Mouse (Mus musculus) lung, embryonic 15.5 days (tissue): ENCODE results near the gene Plcl2. TPM values are rescaled to one million over a fixed set of nuclear protein-coding genes. Genes with fewer than 3 reads are reported as not detected.

ENCODE experiments used
- ATAC-seq: fragments of 200-750 bp; cut with Nextera tagmentation; 2 replicates; pipeline ENCODE4 v1.8.0; 2017; ENCODE audit warnings: moderate number of reproducible peaks, borderline replicate concordance; ENCODE audit not compliant: low FRiP score, low TSS enrichment; ENCODE audit errors: extremely low read depth
- H3K27ac ChIP-seq: fragments of 300-500 bp; sonication (generic); 2 replicates; pipeline ENCODE4 v1.5.1; 2015; ENCODE audit warnings: moderate library complexity, mild to moderate bottlenecking, inconsistent platforms
- H3K27me3 ChIP-seq: fragments of 300-500 bp; sonication (generic); 2 replicates; pipeline ENCODE4 v1.6.1; 2015; ENCODE audit warnings: inconsistent platforms
- H3K36me3 ChIP-seq: fragments of 300-500 bp; sonication (generic); 2 replicates; pipeline ENCODE4 v1.6.1; 2015; ENCODE audit warnings: inconsistent platforms
- H3K4me1 ChIP-seq: fragments of 300-500 bp; sonication (generic); 2 replicates; pipeline ENCODE4 v1.6.1; 2015; ENCODE audit warnings: inconsistent platforms
- H3K4me2 ChIP-seq: fragments of 300-500 bp; sonication (generic); 2 replicates; pipeline ENCODE4 v1.6.1; 2015; ENCODE audit warnings: inconsistent platforms, mild to moderate bottlenecking, moderate library complexity
- H3K4me3 ChIP-seq: fragments of 300-500 bp; sonication (generic); 2 replicates; pipeline ENCODE4 v1.5.1; 2015; ENCODE audit warnings: mild to moderate bottlenecking, inconsistent platforms
- H3K9ac ChIP-seq: fragments of 300-500 bp; sonication (generic); 2 replicates; pipeline ENCODE4 v1.6.1; 2015; ENCODE audit warnings: inconsistent platforms
- H3K9me3 ChIP-seq: fragments of 300-500 bp; sonication (generic); 2 replicates; pipeline ENCODE4 v1.6.1; 2016; ENCODE audit warnings: inconsistent platforms
- WGBS: fragments of 180-500 bp; shearing (Covaris S2); methylation state at CpG from one replicate; pipeline ENCODE4 v1.1.7; 2015; 5-methylcytosine and 5-hydroxymethylcytosine counted together
- polyA plus RNA-seq: library from polyadenylated mRNA; unstranded; fragments of >200 nt; fragmentation: Nextera tagmentation; extraction: Ambion mirVana; gene quantifications from 2 replicates; pipeline ENCODE4 v1.2.1, GENCODE M21; 2015

The Plcl2 gene
- polyA plus RNA-seq, 1 experiment from 2014 or later: 3.7 TPM

GRCm38 (mm10) chr17:50504070-50504846 is 4.9 kb upstream of the Plcl2 start:
- peaks cover 5% of the 10 kb centered on the region; the same call in 1 of the 2 replicates for H3K4me1 ChIP-seq
- H3K9me3 ChIP-seq: no peaks in the 10 kb centered on the region
- no peak overlapping the region for H3K4me3 ChIP-seq
- H3K4me2 ChIP-seq: no peak overlapping the region
- ATAC-seq: no peak
- WGBS: 71% methylated on average over 6 of the region's 6 CpGs
- H3K9ac ChIP-seq: no peak overlapping the region
- H3K36me3 ChIP-seq: no peaks in the 10 kb centered on the region
- no peaks in the 10 kb centered on the region for H3K27me3 ChIP-seq
- H3K27ac ChIP-seq: no peak overlapping the region

GRCm38 (mm10) chr17:50505910-50506634 is 3.1 kb upstream of the Plcl2 start:
- H3K27me3 ChIP-seq: no peaks in the 10 kb centered on the region
- H3K27ac ChIP-seq: no peak overlapping the region
- 67% methylated on average over 10 of the region's 10 CpGs for WGBS
- H3K9me3 ChIP-seq: no peaks in the 10 kb centered on the region
- no peak overlapping the region for H3K4me3 ChIP-seq
- no peak for ATAC-seq
- H3K9ac ChIP-seq: no peak overlapping the region
- H3K36me3 ChIP-seq: no peaks in the 10 kb centered on the region
- peaks cover 13% of the 10 kb centered on the region for H3K4me1 ChIP-seq
- no peak overlapping the region for H3K4me2 ChIP-seq

DNA sequence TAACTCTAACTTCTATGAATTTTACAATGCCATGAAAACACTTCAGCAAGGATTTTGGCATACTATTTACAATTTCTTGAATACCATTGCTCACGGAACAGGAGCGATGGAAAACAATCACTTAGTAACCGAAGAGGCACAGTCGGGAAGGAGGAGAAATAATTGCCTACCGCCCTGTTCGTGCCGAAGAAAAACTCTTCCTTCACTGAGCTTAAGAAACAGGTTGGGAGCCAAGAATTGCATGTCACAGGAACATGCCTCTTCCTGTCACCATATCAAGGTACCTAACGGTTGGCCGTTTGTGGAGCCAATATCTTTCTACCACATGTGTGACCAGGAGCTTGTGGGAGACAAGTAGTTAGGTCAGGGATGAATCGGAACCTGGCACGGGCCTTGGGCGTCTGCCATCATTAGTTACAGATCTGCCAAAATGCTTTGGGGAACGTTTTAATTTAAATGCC is 2.3 kb upstream of the Plcl2 start:
- Histone ChIP-seq H3K4me2 (no peak overlapping the region), H3K27me3 (no peaks in the 10 kb centered on the region), H3K4me3 (no peak overlapping the region), H3K9me3 (no peaks in the 10 kb centered on the region), H3K4me1 (peaks cover 13% of the 10 kb centered on the region), H3K9ac (no peak overlapping the region), H3K27ac (no peak overlapping the region), H3K36me3 (no peaks in the 10 kb centered on the region)
- WGBS: 70% methylated on average over 13 of the region's 13 CpGs
- no peak for ATAC-seq

DNA sequence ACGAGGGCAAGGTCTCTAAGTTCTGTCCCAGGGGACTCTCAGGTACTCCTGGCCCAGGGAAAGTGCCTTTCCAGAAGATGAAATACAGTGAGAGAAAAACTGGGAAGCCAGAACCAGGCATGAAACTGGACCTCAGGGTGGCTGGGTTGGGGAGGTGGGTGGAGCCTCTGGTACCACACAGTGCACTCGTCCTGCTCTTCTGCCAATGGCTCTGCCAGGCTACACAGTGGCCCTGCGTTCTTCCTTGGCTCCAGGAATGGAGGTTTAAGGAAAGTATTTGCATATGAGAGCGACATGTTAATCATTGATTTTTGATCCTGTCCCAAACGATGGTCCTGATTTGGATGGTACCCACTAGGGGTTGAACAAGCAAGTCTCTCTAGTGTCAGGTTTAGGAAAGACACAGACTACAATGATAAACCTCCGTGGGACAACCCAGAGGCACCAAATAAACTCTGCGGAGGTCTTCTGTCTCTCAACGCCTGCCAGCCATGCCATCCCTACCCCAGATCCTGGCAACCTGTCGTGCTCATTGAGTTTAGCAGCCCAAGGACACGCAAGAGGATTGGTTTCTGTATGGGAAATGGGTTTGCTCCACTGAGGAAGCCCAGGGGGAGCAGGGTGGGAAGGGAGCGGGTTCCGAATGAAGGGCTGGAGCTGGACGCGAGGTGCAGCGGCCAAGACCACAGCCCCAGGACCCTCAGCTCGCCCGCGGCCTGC is 988 bp upstream of the Plcl2 start:
- H3K27ac ChIP-seq: no peak overlapping the region
- peaks cover 13% of the 10 kb centered on the region for H3K4me1 ChIP-seq
- H3K36me3 ChIP-seq: no peaks in the 10 kb centered on the region
- ATAC-seq: peak; percentile 2; the same call in 1 of the 2 replicates
- peak overlapping the region; percentile 94 for H3K4me3 ChIP-seq
- H3K4me2 ChIP-seq: peak overlapping the region; percentile 84
- no peaks in the 10 kb centered on the region for H3K9me3 ChIP-seq
- H3K9ac ChIP-seq: peak overlapping the region; percentile 83
- 15% methylated on average over 18 of the region's 18 CpGs for WGBS
- H3K27me3 ChIP-seq: no peaks in the 10 kb centered on the region

DNA sequence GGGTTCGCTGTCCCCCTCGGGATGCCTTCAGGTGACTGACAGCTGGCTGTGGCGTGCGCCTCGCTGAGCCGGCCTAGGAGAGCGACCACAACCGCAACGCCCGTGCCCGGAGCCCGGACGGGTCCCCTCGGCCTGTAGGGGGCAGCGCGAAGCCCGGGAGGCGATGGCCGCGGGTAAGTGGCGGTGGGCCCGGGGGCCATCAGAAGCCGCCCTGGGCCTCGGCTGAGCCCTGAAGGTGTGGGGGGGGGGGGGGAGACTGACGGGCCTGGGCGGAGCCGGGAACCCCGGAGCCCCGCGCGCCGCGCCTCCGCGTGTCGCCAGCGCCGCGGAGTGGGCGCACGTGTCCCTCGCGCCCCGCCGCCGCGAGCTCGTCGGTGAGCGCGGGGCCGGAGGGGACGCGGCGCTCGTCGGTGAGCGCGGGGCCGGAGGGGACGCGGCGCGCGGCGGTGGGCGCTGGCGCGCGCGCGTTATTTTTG is 390 bp upstream of the Plcl2 start:
- peak overlapping the region; percentile 78 for H3K27ac ChIP-seq
- H3K27me3 ChIP-seq: no peaks in the 10 kb centered on the region
- H3K9me3 ChIP-seq: no peaks in the 10 kb centered on the region
- peak overlapping the region; percentile 84 for H3K4me2 ChIP-seq
- H3K4me1 ChIP-seq: peaks cover 13% of the 10 kb centered on the region
- no peaks in the 10 kb centered on the region for H3K36me3 ChIP-seq
- peak overlapping the region; percentile 94 for H3K4me3 ChIP-seq
- under 1% methylated on average over 37 of the region's 72 CpGs for WGBS
- H3K9ac ChIP-seq: peak overlapping the region; percentile 83
- ATAC-seq: peak; percentile 75

DNA sequence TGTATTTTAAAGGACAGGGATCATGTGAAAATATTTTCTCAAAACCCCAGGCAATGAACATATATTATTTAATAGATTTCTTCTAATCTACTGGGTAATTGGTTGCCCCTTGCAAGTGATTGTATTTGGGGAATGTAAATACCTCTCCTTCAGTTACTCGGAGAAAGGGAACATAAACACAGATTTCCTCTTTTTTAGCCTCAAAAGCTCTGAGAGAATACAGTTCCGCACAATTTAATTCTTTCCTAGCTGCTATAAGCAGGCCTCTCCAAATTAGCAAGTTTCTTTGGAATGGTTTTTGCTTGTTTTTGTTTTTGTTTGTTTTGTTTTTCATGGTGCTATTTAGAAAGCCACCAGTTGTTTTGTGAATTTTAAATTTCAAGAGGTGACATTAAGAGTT is 1.1 kb downstream of the Plcl2 start:
- H3K4me3 ChIP-seq: peak overlapping the region; percentile 94
- peaks cover 13% of the 10 kb centered on the region for H3K4me1 ChIP-seq
- no peak overlapping the region for H3K27ac ChIP-seq
- no peaks in the 10 kb centered on the region for H3K9me3 ChIP-seq
- 37% methylated on average over 2 of the region's 2 CpGs for WGBS
- peak overlapping the region; percentile 84 for H3K4me2 ChIP-seq
- H3K9ac ChIP-seq: peak overlapping the region; percentile 83; the same call in 1 of the 2 replicates
- no peaks in the 10 kb centered on the region for H3K36me3 ChIP-seq
- H3K27me3 ChIP-seq: no peaks in the 10 kb centered on the region
- no peak for ATAC-seq

DNA sequence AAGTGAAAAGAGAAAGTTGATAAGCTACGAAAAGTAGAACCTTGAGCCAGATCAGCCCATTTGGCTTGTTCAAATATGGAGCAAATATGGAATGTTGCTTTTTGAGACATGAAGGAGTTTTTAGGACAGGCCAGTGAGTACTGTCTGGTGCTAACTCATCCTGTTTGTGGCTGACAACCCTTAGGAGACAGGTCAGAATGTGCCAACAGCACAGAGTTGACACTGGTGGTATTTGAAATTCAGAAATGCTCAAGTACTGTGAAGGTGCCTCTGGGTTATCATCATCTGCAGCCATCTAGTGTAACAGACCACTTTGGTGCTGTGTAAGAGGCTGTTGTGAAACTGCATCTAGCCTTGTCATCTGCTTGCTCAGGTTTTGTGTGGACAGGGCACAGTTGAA is 1.5 kb downstream of the Plcl2 start:
- Histone ChIP-seq H3K27ac (no peak overlapping the region), H3K4me3 (no peak overlapping the region), H3K9ac (no peak overlapping the region), H3K4me1 (peaks cover 13% of the 10 kb centered on the region), H3K4me2 (peak overlapping the region; percentile 84), H3K9me3 (no peaks in the 10 kb centered on the region), H3K27me3 (no peaks in the 10 kb centered on the region), H3K36me3 (no peaks in the 10 kb centered on the region)
- 57% methylated on average over 1 of the region's 1 CpGs for WGBS
- ATAC-seq: no peak

DNA sequence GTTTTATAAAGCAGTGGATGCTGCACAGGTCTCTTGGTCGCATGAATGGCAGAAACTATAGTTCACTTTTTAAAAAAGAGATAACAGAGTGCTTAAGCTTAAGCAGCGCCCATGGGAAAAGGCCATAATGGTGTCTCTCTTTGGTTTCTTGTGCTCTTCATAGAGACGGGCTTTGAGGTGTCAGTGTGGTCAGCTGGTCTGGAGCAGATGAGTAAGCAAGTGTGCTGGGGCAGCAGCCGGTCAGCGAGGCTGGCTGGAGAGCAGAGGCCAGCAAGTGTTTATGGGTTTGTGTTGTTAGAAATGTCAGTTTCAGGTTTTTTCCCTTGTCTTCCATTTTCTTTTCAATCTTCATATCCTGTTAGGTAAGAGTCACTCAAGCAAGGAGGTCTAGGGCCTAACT is 3.0 kb downstream of the Plcl2 start:
- 82% methylated on average over 5 of the region's 5 CpGs for WGBS

DNA sequence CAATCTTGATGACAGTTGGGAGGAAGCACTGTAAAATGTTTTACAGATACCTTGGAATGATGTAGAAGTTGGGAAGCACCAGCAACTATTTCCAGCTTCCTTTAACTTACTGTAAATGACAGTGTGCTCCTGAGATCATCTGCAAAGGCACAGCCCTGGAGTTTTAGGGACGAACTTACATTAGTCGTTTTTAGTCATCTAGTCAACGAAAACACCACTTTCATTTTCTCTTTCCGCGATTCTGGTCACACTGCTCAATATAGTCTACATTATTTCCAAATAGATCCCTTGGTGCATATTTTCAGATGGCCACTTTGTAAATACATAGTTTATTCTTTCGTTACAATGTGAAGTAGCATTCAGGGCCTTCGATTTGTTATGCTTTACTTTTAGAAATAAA is 3.6 kb downstream of the Plcl2 start:
- peaks cover 13% of the 10 kb centered on the region for H3K4me1 ChIP-seq
- WGBS: 89% methylated on average over 7 of the region's 7 CpGs
- no peaks in the 10 kb centered on the region for H3K36me3 ChIP-seq
- no peak overlapping the region for H3K9ac ChIP-seq
- no peak for ATAC-seq
- no peak overlapping the region for H3K27ac ChIP-seq
- H3K4me2 ChIP-seq: no peak overlapping the region
- H3K4me3 ChIP-seq: no peak overlapping the region
- no peaks in the 10 kb centered on the region for H3K27me3 ChIP-seq
- H3K9me3 ChIP-seq: no peaks in the 10 kb centered on the region

More for the DNA sequence above, 3.0 kb downstream of the Plcl2 start:
- H3K27ac ChIP-seq: no peak overlapping the region
- no peak for ATAC-seq
- no peaks in the 10 kb centered on the region for H3K27me3 ChIP-seq
- no peak overlapping the region for H3K4me3 ChIP-seq
- no peaks in the 10 kb centered on the region for H3K36me3 ChIP-seq
- H3K9ac ChIP-seq: no peak overlapping the region
- H3K9me3 ChIP-seq: no peaks in the 10 kb centered on the region
- peaks cover 13% of the 10 kb centered on the region for H3K4me1 ChIP-seq
- H3K4me2 ChIP-seq: no peak overlapping the region

DNA sequence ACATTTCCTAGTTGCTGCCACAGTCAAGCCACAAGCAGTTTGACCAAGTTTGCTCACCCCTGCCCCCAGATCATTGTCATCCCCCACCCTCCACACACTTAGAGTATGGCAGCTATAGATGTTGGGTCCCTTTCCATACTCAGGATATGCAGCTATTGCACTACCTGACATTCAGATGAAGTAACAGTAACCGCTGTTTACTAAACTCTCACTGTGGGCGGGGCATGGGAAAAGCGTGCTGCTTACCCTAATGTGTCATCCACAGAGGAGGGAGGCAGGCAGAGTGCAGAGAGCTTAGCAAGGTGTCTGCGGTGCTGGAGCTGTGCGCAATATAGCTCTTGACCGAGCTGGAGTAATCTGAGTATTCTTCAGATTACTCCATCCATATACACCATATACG is 4.2 kb downstream of the Plcl2 start:
- ATAC-seq: no peak
- H3K9me3 ChIP-seq: no peaks in the 10 kb centered on the region
- no peak overlapping the region for H3K9ac ChIP-seq
- WGBS: 94% methylated on average over 7 of the region's 7 CpGs
- H3K27me3 ChIP-seq: no peaks in the 10 kb centered on the region
- no peaks in the 10 kb centered on the region for H3K36me3 ChIP-seq
- no peak overlapping the region for H3K4me2 ChIP-seq
- H3K27ac ChIP-seq: no peak overlapping the region
- H3K4me3 ChIP-seq: no peak overlapping the region
- peaks cover 11% of the 10 kb centered on the region for H3K4me1 ChIP-seq

DNA sequence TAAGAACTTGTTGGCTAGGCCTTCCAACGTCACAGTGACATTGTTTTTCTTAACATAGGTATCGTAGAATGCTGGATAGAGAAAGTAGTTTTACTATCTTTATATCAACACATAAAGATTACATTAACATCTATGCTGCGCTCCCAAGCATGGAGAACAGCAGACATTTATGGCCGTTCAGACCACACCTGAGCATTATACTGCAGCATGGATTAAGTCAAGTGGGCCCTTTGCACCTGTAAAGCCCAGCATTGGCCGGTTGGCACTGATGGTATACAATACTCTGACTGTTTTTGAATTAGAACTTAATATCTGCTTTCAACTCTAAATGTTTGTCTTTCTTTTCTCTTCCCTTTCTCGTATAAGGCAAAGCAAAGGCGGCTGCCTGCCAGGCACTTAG is 4.8 kb downstream of the Plcl2 start:
- Histone ChIP-seq H3K9ac (no peak overlapping the region), H3K4me3 (no peak overlapping the region), H3K27ac (no peak overlapping the region), H3K4me1 (peaks cover 9% of the 10 kb centered on the region), H3K27me3 (no peaks in the 10 kb centered on the region), H3K36me3 (no peaks in the 10 kb centered on the region), H3K9me3 (no peaks in the 10 kb centered on the region), H3K4me2 (no peak overlapping the region)
- 85% methylated on average over 7 of the region's 7 CpGs for WGBS
- ATAC-seq: no peak
